Mouse (Mus musculus): ENCODE results near the gene Piga.

DNA sequence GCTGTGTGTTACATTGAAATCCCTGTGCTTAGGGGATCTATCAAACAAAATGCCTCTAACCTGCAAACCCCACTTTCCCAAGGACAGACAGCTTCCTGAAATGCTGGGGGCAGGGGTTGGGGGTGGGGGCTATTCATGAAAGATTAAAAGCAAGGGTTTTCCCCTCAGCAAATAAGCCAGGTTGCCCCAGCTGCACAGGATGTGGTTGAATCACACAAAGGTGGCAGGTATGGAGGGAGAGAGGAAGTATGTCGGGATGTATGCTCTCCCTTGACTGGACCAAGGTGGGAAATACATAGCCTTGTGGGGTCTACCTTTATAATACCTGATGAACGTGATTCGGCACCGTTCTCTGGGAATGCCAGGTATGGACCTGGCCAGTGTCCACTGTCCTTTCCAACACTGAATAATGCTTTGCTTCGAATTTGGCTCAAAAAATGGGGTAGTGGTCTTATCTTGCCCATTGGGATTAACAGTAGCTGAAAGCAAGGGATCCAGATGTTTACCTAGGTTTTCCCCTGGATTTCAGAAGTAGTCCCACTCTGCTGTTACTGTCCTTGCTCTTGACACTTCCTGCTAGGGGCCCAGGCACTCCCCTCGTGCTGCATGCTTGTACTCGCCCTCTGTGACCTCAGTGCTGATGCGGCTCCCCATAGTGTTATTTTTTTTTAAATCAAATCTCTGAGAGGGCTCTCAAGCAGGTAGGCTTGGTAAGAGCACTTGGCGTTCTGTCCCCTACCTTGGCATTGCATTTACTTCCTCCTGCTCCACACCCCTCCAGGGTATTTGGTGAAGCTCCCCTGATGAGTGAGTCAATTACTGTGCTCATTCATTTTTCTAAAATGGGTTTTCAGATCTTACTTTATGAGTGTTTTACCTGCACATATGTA is 13.2 kb upstream of the Piga start:
- TF ChIP-seq CTCF (IDR thresholded peaks at IDR 0.05; ENCODE audit: low read depth, low read length) (no peak), GATA2 (IDR thresholded peaks at IDR 0.05; ENCODE audit: borderline replicate concordance, low read depth, low read length) (no peak), GATA1 (IDR thresholded peaks at IDR 0.05; ENCODE audit: borderline replicate concordance, low read length) (no peak)
